Mouse (Mus musculus) ZHBTc4 (cell line): ENCODE data around the gene Jak2.
A peak's percentile ranks its signal among the peaks of the same experiment; 100 is the strongest.

Experiments
- DNase-seq: peaks from one replicate; pipeline ENCODE4 v3.0.0-alpha.2; 2011; ENCODE audit warnings: low read depth, low spot score

The Jak2 gene

DNA sequence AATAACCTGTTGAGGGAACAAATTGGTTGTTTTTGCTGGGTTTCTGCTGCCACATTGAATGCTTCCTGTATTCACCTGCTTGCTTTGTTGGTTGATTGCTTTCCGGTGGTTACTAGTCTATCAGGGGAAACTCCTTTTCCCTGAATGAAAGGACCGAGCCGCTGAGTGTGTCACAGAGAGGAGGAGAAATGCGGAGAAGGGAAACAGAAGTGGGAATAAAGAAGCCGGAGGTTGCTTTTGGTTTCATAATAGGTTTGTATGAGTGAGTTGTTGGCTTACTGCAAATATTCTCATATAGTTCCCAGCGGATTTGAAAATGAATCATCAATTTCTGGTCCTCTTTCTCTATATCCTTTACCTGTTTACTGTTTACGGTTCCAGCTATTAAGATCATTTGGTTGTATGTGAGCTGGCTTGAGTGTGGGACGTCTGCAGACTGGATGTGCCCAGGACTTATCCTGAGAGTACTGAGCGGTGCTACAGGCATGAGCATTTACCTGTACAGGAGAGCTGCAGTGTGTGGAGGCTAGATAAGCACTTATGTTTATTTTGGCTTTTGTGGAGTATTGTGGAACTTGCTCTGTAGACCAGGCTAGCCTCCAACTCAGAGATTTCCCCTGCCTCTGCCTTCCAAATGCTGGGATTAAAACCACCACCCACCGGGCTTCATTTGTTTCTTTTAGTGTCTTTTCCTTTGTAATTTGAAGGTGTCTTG lies 1.4 kb downstream of the Jak2 start:
- DNase-seq = no peak

- DNase-seq = peak; percentile 88
These were observed 2.1 kb downstream of the Jak2 start for GRCm38 (mm10) chr19:29253728-29254127.

DNA sequence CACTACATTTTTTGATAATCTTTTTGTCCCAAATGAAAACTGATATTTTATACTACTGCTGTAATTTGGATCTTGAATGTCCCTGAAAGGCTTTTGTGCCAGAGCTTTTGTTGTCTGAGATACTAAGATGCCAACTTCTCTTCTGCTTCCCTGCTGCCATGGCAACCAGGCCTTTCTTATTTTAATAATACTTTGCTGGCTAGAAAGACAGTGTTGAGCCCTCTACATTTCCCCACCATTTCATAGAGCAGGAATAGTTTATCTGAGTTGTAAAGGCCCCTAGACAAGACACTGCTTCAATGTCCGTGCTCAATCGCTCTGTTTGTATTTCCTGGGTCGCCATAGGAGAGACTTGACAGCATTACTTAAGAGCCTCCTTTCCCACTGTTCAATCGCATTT lies 3.0 kb downstream of the Jak2 start:
- no peak for DNase-seq

GRCm38 (mm10) chr19:29255327-29256027 lies 3.8 kb downstream of the Jak2 start:
- DNase-seq = no peak

DNA sequence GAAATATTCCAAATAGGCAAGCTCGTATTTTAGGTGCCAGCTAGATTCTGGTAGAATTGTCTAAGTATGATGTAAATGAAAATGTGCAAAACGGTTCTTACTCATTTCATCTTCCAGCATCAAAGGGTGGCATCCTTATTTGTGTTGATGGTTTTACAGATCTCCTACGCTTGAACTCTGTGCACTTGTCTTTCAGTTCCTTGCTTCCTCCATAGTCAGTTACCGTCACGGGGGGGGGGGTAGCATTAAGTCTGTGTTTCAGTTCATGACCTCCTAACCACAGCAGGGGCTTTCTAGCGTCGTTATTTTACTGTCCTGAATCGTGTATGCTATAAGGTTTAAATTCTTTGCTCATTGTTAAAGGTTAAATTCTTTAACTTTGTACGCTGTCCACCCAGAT lies 10.0 kb downstream of the Jak2 start:
- no peak for DNase-seq

GRCm38 (mm10) chr19:29263492-29263891 lies 11.9 kb downstream of the Jak2 start:
- DNase-seq = no peak

GRCm38 (mm10) chr19:29265538-29265937 lies 13.9 kb downstream of the Jak2 start:
- DNase-seq = no peak

DNA sequence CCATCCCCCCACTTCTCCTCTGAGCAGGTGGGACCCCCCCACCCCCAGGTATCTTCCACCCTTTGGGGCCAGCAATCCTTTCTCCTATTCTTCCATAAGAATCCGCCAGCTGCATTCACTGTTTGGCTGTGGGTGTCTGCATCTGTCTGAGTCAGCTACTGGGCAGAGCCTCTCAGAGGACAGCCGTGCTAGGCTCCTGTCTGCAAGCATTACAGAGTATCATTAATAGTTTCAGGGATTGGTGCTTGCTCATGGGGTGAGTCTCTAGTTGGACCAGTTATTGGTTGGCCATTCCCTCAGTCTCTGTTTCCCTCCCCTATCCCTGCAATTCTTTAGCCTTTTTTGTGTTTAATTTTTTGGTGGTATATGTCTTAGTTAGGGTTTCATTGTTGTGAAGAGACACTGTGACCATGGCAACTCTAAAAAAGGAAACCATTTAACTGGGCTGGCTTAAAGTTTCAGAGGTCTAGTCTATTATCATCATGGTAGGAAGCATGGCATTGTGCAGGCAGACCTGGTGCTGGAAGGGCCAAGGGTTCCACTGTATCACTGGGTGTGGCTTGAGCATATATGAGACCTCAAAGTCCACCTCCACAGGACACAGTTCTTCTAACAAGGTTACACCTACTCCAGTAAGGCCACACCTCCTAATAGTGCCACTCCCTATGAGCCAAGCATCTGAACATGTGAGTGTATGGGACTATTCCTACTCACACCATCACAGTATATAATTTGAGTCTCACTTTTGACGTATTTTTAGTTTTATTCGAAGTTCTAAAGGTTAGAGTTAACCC lies 15.6 kb downstream of the Jak2 start:
- DNase-seq = no peak

DNA sequence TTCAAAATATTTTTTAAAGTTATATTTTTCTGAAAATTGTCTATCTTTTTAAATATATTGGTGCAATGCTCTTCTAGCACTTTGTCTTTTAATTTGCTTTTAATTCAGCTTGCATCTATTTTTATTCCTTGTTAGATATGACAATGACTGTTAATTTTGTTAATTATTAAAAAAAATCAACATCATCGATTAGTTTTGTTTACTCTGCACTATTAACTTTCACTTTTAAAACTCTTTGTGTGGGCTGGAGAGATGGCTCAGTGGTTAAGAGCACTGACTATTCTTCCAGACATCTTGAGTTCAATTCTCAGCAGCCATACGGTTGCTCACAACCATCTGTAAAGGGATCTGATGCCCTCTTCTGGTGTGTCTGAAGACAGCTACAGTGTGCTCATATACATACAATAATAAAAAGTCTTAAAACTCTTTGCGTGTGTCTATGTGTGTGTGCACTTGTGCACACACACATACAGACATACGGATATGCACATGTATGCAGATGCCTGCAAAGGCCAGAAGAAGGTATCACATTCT lies 17.2 kb downstream of the Jak2 start:
- no peak for DNase-seq

DNA sequence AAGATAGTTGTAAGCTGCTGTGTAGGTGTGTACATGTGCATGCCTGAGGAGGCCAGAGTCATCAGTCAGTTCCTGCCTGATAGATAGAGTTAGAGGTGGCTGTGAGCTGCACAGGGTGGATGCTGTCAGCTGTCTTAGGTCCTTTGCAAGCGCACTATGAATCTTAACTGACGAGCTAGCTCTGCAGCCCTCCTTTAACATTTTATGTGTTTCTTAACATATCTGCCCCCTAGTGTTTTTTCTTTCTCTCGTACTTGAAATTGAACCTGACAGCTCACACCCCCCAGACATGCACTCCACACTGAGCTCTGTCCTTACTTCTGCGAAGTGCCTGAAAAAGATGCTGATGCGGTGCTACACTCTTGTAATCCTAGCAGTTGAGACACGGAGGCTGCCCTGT lies 18.6 kb downstream of the Jak2 start:
- no peak for DNase-seq

DNA sequence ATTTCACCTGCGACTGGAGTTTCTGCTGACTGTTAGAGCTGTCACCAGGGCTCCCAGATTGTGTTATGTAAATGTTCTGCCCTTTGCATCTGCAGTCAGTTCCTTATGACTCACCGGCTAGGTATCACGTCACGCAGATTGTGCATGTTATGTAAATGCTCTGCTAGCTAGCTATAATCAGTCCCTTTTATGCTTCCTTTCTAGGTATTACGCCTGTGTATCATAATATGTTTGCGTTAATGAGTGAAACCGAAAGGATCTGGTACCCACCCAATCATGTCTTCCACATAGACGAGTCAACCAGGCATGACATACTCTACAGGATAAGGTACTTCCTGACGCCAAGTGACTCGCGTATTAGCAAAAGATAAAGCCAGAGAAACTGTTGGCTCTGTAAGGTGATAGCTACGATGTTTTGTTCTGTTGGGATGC lies 19.5 kb downstream of the Jak2 start:
- peak; percentile 23 for DNase-seq

DNA sequence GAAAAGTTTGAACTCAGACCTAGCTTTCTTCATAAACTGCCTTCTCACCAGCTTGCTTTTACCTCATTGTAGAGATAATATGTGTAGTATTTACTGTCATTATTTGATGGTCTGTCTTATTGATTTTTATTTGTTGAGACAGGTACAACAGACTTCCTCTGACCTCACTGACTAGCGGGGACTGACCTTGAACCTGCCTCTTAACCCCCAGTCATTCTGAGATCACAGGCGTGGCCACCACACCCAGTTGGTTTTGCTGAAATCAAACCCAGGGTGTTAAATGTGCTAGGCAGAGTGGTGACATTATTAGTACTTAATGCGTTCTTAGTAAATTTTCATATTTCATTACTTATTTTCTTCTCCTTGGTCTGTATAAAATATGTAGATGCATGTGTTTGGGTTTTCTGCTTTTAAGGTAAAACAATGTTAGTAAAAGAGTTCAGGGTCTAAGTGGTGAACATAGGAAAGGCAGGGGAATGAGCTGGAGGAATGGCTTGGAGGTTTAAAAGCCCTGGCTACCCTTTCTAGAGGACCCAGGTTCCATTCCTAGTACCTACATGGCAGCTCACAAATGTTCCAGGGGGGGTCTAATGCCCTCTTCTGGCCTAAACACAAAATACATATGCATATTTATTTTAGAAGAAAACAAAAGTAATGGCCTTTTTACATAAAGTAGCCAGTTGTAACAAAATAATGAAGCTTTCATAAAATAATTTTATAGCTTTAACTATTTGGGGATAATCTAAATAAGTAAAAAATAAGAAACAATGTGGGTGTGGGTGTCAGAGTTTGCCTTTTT lies 20.6 kb downstream of the Jak2 start:
- peak; percentile 43 for DNase-seq

DNA sequence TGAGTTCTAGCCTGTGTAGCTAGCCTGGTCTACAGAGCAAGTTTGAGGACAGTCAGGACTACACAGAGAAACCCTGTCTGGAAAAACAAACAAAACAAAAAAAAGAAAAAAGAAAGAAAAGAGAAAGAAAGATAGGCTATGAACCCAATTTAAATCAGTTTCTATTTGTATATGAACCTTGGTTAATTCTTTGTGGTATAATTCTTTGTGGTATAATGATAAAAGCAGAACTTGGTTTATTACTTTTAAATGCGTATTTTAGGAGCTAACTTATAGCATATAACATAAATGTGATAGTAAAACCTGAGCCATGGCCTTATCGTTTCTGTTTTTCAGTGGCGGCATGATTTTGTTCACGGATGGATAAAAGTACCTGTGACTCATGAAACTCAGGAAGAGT lies 24.8 kb downstream of the Jak2 start:
- DNase-seq = no peak

DNA sequence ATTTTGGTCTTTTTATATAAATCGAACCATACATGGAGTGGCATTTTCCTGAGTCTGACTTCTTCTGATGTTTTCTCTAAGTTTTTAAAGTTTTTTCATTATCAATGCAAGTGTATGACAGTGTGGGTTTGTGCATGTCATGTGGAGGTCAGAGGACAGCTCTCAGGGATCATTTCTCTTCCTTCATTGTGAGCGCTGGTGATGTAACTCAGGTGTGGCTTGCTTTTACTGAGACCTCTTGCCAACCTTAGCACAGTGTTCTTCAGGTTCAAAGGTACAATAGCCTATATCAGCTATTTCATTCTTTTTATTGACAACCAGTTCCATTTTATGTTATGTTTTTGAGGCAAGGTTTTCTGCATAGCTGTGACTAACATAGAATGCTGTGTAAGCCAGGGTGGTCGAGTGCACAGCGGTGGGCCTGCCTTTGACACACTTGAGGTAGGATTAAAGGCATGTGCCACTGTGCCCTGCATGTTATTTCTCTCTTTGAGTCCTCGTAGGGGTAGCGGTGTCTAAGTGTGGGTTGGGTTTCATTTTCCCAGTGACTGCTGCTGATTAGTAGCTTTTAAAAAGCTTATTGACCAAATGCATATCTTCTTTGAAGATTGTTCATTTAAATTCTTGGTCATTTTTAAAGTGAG lies 27.4 kb downstream of the Jak2 start:
- no peak for DNase-seq

- DNase-seq = peak; percentile 82
These were observed 33.8 kb downstream of the Jak2 start for GRCm38 (mm10) chr19:29285451-29285869.

DNA sequence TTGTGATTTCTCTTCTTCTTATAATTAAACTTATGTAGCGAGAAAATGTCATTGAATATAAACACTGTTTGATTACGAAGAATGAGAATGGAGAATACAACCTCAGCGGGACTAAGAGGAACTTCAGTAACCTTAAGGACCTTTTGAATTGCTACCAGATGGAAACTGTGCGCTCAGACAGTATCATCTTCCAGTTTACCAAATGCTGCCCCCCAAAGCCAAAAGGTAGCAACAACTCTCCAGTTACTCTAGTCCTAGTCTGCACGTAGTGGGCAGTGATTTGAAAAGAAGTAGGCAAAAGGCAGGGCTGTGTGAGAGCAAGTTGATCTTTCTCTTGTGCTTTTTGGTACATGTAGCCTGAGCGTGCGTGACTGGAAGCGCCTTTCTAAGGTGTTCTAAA lies 36.2 kb downstream of the Jak2 start:
- no peak for DNase-seq

DNA sequence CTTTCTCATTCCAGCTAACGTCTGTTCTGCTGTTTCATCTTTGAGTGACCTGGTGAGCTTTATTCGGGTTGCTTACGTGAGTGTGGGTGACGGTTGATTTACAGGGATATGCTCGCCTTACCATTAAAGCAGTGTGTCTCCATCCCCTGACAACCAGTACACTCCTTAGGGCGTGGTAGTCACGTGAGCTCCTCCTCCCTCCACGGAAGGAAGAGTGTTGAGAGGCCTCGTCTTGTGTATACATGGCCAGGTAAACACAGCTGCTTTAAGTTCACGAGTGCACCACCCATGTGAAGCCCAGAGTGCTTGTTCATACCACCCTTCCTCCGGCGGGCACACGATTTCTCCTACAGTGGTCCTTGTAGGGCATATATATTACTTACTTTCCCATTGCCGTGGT lies 39.9 kb downstream of the Jak2 start:
- DNase-seq = no peak

- no peak for DNase-seq
These were observed 40.9 kb downstream of the Jak2 start for GRCm38 (mm10) chr19:29292546-29292945.

- DNase-seq = no peak
These were observed 43.1 kb downstream of the Jak2 start for GRCm38 (mm10) chr19:29294756-29295155.

GRCm38 (mm10) chr19:29296166-29296565 lies 44.5 kb downstream of the Jak2 start:
- no peak for DNase-seq

GRCm38 (mm10) chr19:29297366-29297765 lies 45.7 kb downstream of the Jak2 start:
- no peak for DNase-seq
